In the genomic region with DNA sequence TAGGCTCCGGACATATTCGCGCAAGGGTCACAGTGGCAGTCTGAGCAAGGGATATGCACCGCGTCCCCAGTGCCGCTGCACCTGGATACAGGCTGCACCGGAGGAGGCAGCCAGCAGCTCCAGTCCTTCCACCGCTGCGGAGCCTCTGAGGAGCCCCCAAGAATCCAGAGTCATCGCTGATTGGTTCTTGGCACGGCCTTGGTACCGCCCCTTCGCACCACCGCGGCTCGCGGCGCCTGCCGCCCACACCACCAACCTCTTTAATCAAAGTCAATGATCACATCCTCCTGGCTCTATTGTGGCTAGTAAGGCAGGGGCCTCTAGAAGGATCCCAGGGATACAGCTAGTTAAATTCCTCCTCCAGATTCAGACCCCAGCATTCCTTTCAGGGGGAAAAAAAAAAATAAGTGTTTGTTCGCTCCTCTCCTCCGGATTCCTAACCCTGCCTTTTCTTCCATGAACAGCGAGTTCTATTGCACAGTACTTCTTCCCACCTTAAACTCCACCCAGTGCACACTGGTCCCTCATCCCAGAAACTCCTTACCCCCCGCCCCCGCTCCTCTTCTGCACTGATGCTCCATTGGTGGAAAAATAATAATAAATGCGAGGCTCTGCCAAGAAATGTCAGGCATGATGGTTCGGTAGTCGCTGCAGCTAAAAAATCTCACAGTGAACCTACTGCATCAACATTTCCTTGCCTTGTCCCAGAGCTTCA, we compare ENCODE assay signal across 8 mouse cellular contexts. TPM values are rescaled to one million over a fixed set of nuclear protein-coding genes. Genes with fewer than 3 reads are reported as not detected.
DNase-seq lines count a peak whose midpoint lies in the region; ATAC-seq and TF ChIP-seq lines count a peak whose summit lies in the region.

No protein-coding gene starts in this region.

- peaks cover 20% of the 10 kb centered on the region for H3K4me1 ChIP-seq in embryonic facial prominence, embryonic 14.5 days (ENCODE audit: control insufficient read depth, insufficient read depth, low read length)
- H3K4me1 ChIP-seq in hindbrain, embryonic 16.5 days (ENCODE audit: control insufficient read depth, insufficient read depth, low read depth, low read length): peaks cover 21% of the 10 kb centered on the region
- H3K4me1 ChIP-seq in limb, embryonic 14.5 days (ENCODE audit: control insufficient read depth, insufficient read depth, low read length): peaks cover 23% of the 10 kb centered on the region

- peak overlapping the region; percentile 98 for H3K4me2 ChIP-seq in embryonic facial prominence, embryonic 14.5 days (ENCODE audit: low read depth, low read length)
- peak overlapping the region; percentile 95 for H3K4me2 ChIP-seq in hindbrain, embryonic 16.5 days (ENCODE audit: low read length)
- peak overlapping the region; percentile 96 for H3K4me2 ChIP-seq in limb, embryonic 14.5 days (replicated peaks; ENCODE audit: low read depth, low read length, severe bottlenecking)

- under 1% methylated on average over 25 of the region's 27 CpGs for WGBS in embryonic facial prominence, embryonic 14.5 days
- under 1% methylated on average over 27 of the region's 27 CpGs for WGBS in hindbrain, embryonic 16.5 days
- 2% methylated on average over 23 of the region's 27 CpGs for WGBS in limb, embryonic 14.5 days

- peak overlapping the region; percentile 53 for H3K4me3 ChIP-seq in embryonic facial prominence, embryonic 14.5 days (ENCODE audit: low read depth, low read length)
- peak overlapping the region; percentile 67 for H3K4me3 ChIP-seq in hindbrain, embryonic 16.5 days (ENCODE audit: low read length)
- H3K4me3 ChIP-seq in limb, embryonic 14.5 days (replicated peaks; ENCODE audit: low read length): peak overlapping the region; percentile 46

- peak; percentile 92 for ATAC-seq in embryonic facial prominence, embryonic 14.5 days (ENCODE audit: low read depth)
- peak; percentile 93 for ATAC-seq in hindbrain, embryonic 16.5 days
- ATAC-seq in limb, embryonic 14.5 days (ENCODE audit: low FRiP score, low read depth): peak; percentile 82

- no peak overlapping the region for H3K27ac ChIP-seq in embryonic facial prominence, embryonic 14.5 days (replicated peaks; ENCODE audit: low read depth, low read length)
- peak overlapping the region; percentile 55; the same call in 1 of the 2 replicates for H3K27ac ChIP-seq in hindbrain, embryonic 16.5 days (ENCODE audit: low read depth, low read length)
- H3K27ac ChIP-seq in limb, embryonic 14.5 days (replicated peaks; ENCODE audit: low read depth, low read length): no peak overlapping the region

- no peaks in the 10 kb centered on the region for H3K36me3 ChIP-seq in embryonic facial prominence, embryonic 14.5 days (ENCODE audit: control insufficient read depth, insufficient read depth, low read length)
- no peaks in the 10 kb centered on the region for H3K36me3 ChIP-seq in hindbrain, embryonic 16.5 days (ENCODE audit: control insufficient read depth, insufficient read depth, low read length)
- no peaks in the 10 kb centered on the region for H3K36me3 ChIP-seq in limb, embryonic 14.5 days (ENCODE audit: control insufficient read depth, insufficient read depth, low read length)

- peak overlapping the region; percentile 54; the same call in 1 of the 2 replicates for H3K9ac ChIP-seq in embryonic facial prominence, embryonic 14.5 days (ENCODE audit: low read depth, low read length)
- H3K9ac ChIP-seq in hindbrain, embryonic 16.5 days (ENCODE audit: low read depth, low read length): peak overlapping the region; percentile 76
- 0 out of 2 replicates have a peak overlapping the region, but pooled peaks have one; percentile 29 for H3K9ac ChIP-seq in limb, embryonic 14.5 days (ENCODE audit: low read depth, low read length, severe bottlenecking)

- TF ChIP-seq POLR2A in limb, embryonic 14.5 days (IDR thresholded peaks at IDR 0.05; ENCODE audit: borderline replicate concordance, extremely low read depth, insufficient read depth, insufficient read length): no peak

- no peaks in the 10 kb centered on the region for H3K9me3 ChIP-seq in embryonic facial prominence, embryonic 14.5 days (ENCODE audit: control insufficient read depth, low read length)
- no peaks in the 10 kb centered on the region for H3K9me3 ChIP-seq in hindbrain, embryonic 16.5 days (ENCODE audit: control insufficient read depth, low read length)
- no peaks in the 10 kb centered on the region for H3K9me3 ChIP-seq in limb, embryonic 14.5 days (ENCODE audit: control insufficient read depth, low read length)

- DNase-seq in adrenal gland, adult 2 months: peak; percentile 5
- DNase-seq in adrenal gland, adult 8-10 months: no peak
- DNase-seq in WW6 (ENCODE audit: low read depth, low spot score): peak; percentile 70
- DNase-seq in embryonic facial prominence, embryonic 14.5 days (ENCODE audit: low spot score): peak; percentile 80
- peak; percentile 67 for DNase-seq in limb, embryonic 14.5 days (ENCODE audit: low spot score)
- DNase-seq in right cerebral cortex, postnatal 10 days (ENCODE audit: low spot score in 2 of 2): peak; percentile 86 to 89
- DNase-seq in spleen, postnatal 36 days (ENCODE audit: low spot score in 2 of 2): no peak

- H3K27me3 ChIP-seq in embryonic facial prominence, embryonic 14.5 days (replicated peaks; ENCODE audit: control insufficient read depth, insufficient read depth, low read length): peaks cover 66% of the 10 kb centered on the region
- peaks cover 22% of the 10 kb centered on the region for H3K27me3 ChIP-seq in hindbrain, embryonic 16.5 days (replicated peaks; ENCODE audit: control insufficient read depth, insufficient read depth, low read length)
- peaks cover 55% of the 10 kb centered on the region for H3K27me3 ChIP-seq in limb, embryonic 14.5 days (ENCODE audit: control insufficient read depth, insufficient read depth, low read length)

RNA-seq across cellular contexts. Expression of gene Kcna1, which starts 0.4 kb away (rescaled TPM):
- total RNA-seq in adrenal gland, adult 2 months (2021): 1 to 10 TPM; 1.2 to 1.9 TPM
- 0.71 and 0.79 TPM in 2 replicates for polyA plus RNA-seq in adrenal gland, adult 2 months (2012; rRNA removed)
- 1 to 10 TPM in 2 of 4 experiments, under 1 TPM in 2; 0.80 to 1.2 (median 0.97) TPM for total RNA-seq in adrenal gland, adult 8-10 months (2022)
- polyA plus RNA-seq in embryonic facial prominence, embryonic 14.5 days (2014; fragmentation: Nextera tagmentation; extraction: Ambion mirVana): 1.8 and 2.8 TPM in 2 replicates
- polyA plus RNA-seq in hindbrain, embryonic 16.5 days (2015; fragmentation: Nextera tagmentation; extraction: Ambion mirVana): 4.1 and 5.5 TPM in 2 replicates
- polyA plus RNA-seq in limb, embryonic 14.5 days (2012; rRNA removed): 0.88 and 1.1 TPM in 2 replicates
- 1.6 and 2.3 TPM in 2 replicates for polyA plus RNA-seq in limb, embryonic 14.5 days (2014; fragmentation: Nextera tagmentation; extraction: Ambion mirVana)

Comparison
In these comparisons a context has a peak if more than half of its experiments do, and no peak if none do; other contexts are left out.
1. DNase-seq: peak in adrenal gland, adult 2 months (single experiment), WW6 (single experiment), embryonic facial prominence, embryonic 14.5 days (single experiment), limb, embryonic 14.5 days (single experiment) and right cerebral cortex, postnatal 10 days (2 of 2); none in adrenal gland, adult 8-10 months (single experiment) and spleen, postnatal 36 days (0 of 2).
2. Peak in every context shown above with its lines, with median percentiles within 50 percentile points of each other: ATAC-seq, H3K4me2 ChIP-seq, H3K4me3 ChIP-seq and H3K9ac ChIP-seq.